Mouse (Mus musculus) stomach, embryonic 16.5 days (tissue): Measurements from ENCODE around the gene Olfr145. TPM values are rescaled to one million over a fixed set of nuclear protein-coding genes. Genes with fewer than 3 reads are reported as not detected.

Source experiments
- ATAC-seq: fragments of 200-750 bp; cut with Nextera tagmentation; 2 replicates; pipeline ENCODE4 v1.8.0; 2017; ENCODE audit warnings: moderate number of reproducible peaks, moderate TSS enrichment; ENCODE audit not compliant: insufficient read depth, low FRiP score
- H3K27ac ChIP-seq: fragments of 300-500 bp; sonication (generic); 2 replicates; pipeline ENCODE4 v1.5.1; 2014; ENCODE audit warnings: low read length
- H3K27me3 ChIP-seq: fragments of 300-500 bp; sonication (generic); 2 replicates; pipeline ENCODE4 v1.6.1; 2014; ENCODE audit warnings: low read length, control low read depth, mixed read lengths; ENCODE audit not compliant: control insufficient read depth, insufficient read depth
- H3K36me3 ChIP-seq: fragments of 300-500 bp; sonication (generic); 2 replicates; pipeline ENCODE4 v1.6.1; 2014; ENCODE audit warnings: low read length; ENCODE audit not compliant: control insufficient read depth, insufficient read depth
- H3K4me1 ChIP-seq: fragments of 300-500 bp; sonication (generic); 2 replicates; pipeline ENCODE4 v1.6.1; 2014; ENCODE audit warnings: low read length, control low read depth, mixed read lengths; ENCODE audit not compliant: control insufficient read depth, insufficient read depth
- H3K4me2 ChIP-seq: fragments of 300-500 bp; sonication (generic); 2 replicates; pipeline ENCODE4 v1.6.1; 2014; ENCODE audit warnings: low read depth, low read length, mixed read lengths
- H3K4me3 ChIP-seq: fragments of 300-500 bp; sonication (generic); replicated peaks from 2 replicates; pipeline ENCODE4 v1.5.1; 2014; ENCODE audit warnings: mild to moderate bottlenecking, low read length
- H3K9ac ChIP-seq: fragments of 300-500 bp; sonication (generic); 2 replicates; pipeline ENCODE4 v1.6.1; 2014; ENCODE audit warnings: low read length
- H3K9me3 ChIP-seq: fragments of 300-500 bp; sonication (generic); replicated peaks from 2 replicates; pipeline ENCODE4 v1.6.1; 2016; ENCODE audit warnings: low read length, control low read depth; ENCODE audit not compliant: control insufficient read depth
- WGBS: fragments of 180-500 bp; shearing (Covaris S2); extraction: QIAGEN DNeasy Blood & Tissue Kit; methylation state at CpG from one replicate; pipeline ENCODE4 v1.1.7; 2014; 5-methylcytosine and 5-hydroxymethylcytosine counted together
- polyA plus RNA-seq: library from polyadenylated mRNA; unstranded; fragments of >200 nt; fragmentation: Nextera tagmentation; extraction: Ambion mirVana; gene quantifications from 2 replicates; pipeline ENCODE4 v1.2.1, GENCODE M21; 2015

Olfr145 gene
- polyA plus RNA-seq, 1 experiment from 2014 or later, result not detected

GRCm38 (mm10) chr9:37918018-37918417, 21.5 kb downstream of the Olfr145 start:
- Histone ChIP-seq H3K36me3 (no peaks in the 10 kb centered on the region), H3K27ac (no peak overlapping the region), H3K4me3 (no peak overlapping the region), H3K9ac (no peak overlapping the region), H3K4me2 (no peak overlapping the region), H3K9me3 (no peaks in the 10 kb centered on the region), H3K27me3 (no peaks in the 10 kb centered on the region), H3K4me1 (no peaks in the 10 kb centered on the region)
- 43% methylated on average over 1 of the region's 1 CpGs for WGBS
- ATAC-seq, result no peak

DNA sequence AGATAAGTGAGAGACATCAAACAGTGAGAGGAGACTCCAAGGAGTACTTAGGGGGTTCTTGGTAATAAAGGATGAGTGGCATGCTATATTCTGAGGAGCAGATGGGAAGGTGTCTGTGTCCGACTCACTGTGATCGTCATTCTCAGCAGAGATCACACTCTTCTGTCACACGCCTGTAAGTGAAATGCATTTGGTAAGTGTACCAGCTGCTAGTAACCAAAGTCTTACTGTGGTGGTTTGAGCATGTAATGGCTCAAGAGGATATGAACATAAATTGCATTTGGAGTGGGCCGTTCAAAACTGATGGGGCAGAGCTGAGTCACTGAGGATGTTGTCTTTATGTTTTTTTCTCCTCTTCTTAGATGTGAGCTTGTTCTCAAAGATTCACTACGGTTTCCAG, 27.7 kb downstream of the Olfr145 start:
- WGBS, result 76% methylated on average over 5 of the region's 5 CpGs
- no peak overlapping the region for H3K9ac ChIP-seq
- H3K27me3 ChIP-seq, result no peaks in the 10 kb centered on the region
- no peaks in the 10 kb centered on the region for H3K9me3 ChIP-seq
- no peak overlapping the region for H3K4me2 ChIP-seq
- no peak overlapping the region for H3K4me3 ChIP-seq
- H3K4me1 ChIP-seq, result no peaks in the 10 kb centered on the region
- no peaks in the 10 kb centered on the region for H3K36me3 ChIP-seq
- ATAC-seq, result no peak
- no peak overlapping the region for H3K27ac ChIP-seq

- Histone ChIP-seq H3K9ac (no peak overlapping the region), H3K4me1 (no peaks in the 10 kb centered on the region), H3K4me3 (no peak overlapping the region), H3K27me3 (no peaks in the 10 kb centered on the region), H3K9me3 (no peaks in the 10 kb centered on the region), H3K4me2 (no peak overlapping the region), H3K36me3 (no peaks in the 10 kb centered on the region), H3K27ac (no peak overlapping the region)
- WGBS, result 54% methylated on average over 2 of the region's 2 CpGs
- no peak for ATAC-seq
Measured at GRCm38 (mm10) chr9:37925445-37925844, 28.9 kb downstream of the Olfr145 start.

GRCm38 (mm10) chr9:37926019-37927013, 29.8 kb downstream of the Olfr145 start:
- 47% methylated on average over 3 of the region's 3 CpGs for WGBS
- Histone ChIP-seq H3K9ac (no peak overlapping the region), H3K27me3 (no peaks in the 10 kb centered on the region), H3K4me1 (no peaks in the 10 kb centered on the region), H3K4me2 (no peak overlapping the region), H3K27ac (no peak overlapping the region), H3K9me3 (no peaks in the 10 kb centered on the region), H3K36me3 (no peaks in the 10 kb centered on the region), H3K4me3 (no peak overlapping the region)
- ATAC-seq, result no peak

DNA sequence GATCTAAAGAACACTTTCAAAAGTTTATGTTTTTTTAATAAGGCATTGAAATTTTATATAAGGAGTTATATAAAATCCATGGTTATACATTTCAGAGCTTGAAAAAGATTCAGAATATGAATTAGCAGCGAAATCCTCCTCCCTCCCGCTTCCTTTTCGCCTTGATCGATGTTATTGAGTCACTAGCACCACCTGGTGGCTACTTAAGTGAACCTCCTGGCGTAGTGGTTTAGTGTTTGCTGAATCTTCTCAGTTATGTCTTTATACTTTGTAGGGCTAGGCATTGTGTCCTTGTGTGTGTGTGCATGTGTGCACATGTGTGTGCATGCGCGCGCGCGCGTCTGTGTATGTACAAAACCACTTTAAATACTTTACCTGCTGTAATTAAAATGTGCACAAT, 36.0 kb downstream of the Olfr145 start:
- Histone ChIP-seq H3K4me1 (no peaks in the 10 kb centered on the region), H3K4me3 (no peak overlapping the region), H3K36me3 (no peaks in the 10 kb centered on the region), H3K4me2 (no peak overlapping the region), H3K27me3 (no peaks in the 10 kb centered on the region), H3K9ac (no peak overlapping the region), H3K27ac (no peak overlapping the region), H3K9me3 (no peaks in the 10 kb centered on the region)
- 6% methylated on average over 11 of the region's 11 CpGs for WGBS
- no peak for ATAC-seq

GRCm38 (mm10) chr9:37934146-37934545, 37.6 kb downstream of the Olfr145 start:
- Histone ChIP-seq H3K9ac (no peak overlapping the region), H3K27ac (no peak overlapping the region), H3K4me2 (no peak overlapping the region), H3K36me3 (no peaks in the 10 kb centered on the region), H3K9me3 (no peaks in the 10 kb centered on the region), H3K27me3 (no peaks in the 10 kb centered on the region), H3K4me1 (no peaks in the 10 kb centered on the region), H3K4me3 (no peak overlapping the region)
- no peak for ATAC-seq

GRCm38 (mm10) chr9:37941167-37941566, 44.6 kb downstream of the Olfr145 start:
- Histone ChIP-seq H3K4me2 (no peak overlapping the region), H3K36me3 (no peaks in the 10 kb centered on the region), H3K4me3 (no peak overlapping the region), H3K27me3 (no peaks in the 10 kb centered on the region), H3K27ac (no peak overlapping the region), H3K9me3 (no peaks in the 10 kb centered on the region), H3K4me1 (no peaks in the 10 kb centered on the region), H3K9ac (no peak overlapping the region)
- WGBS, result 87% methylated on average over 2 of the region's 2 CpGs
- ATAC-seq, result no peak

Other genes starting within 250 kb of the Olfr145 start
- gene Tbrg1, start 239.4 kb upstream of the Olfr145 start, polyA plus RNA-seq, result 154 and 162 TPM in 2 replicates
- gene Panx3, start 227.5 kb upstream of the Olfr145 start, polyA plus RNA-seq, result not detected in 2 replicates
- gene Olfr160, start 180.5 kb upstream of the Olfr145 start, polyA plus RNA-seq, result not detected in 2 replicates
- not detected in 2 replicates for gene Olfr874, start 151.6 kb upstream of the Olfr145 start, polyA plus RNA-seq
- not detected in 2 replicates for gene Olfr875, start 124.9 kb upstream of the Olfr145 start, polyA plus RNA-seq
- gene Olfr876, start 93.7 kb upstream of the Olfr145 start, polyA plus RNA-seq, result not detected in 2 replicates
- not detected in 2 replicates for gene Olfr877, start 42.5 kb upstream of the Olfr145 start, polyA plus RNA-seq
- gene Olfr878, start 21.1 kb downstream of the Olfr145 start, polyA plus RNA-seq, result not detected in 2 replicates
- not detected in 2 replicates for gene Olfr881, start 95.1 kb downstream of the Olfr145 start, polyA plus RNA-seq
- not detected in 2 replicates for gene Olfr883, start 129.1 kb downstream of the Olfr145 start, polyA plus RNA-seq
- gene Olfr884, start 149.8 kb downstream of the Olfr145 start, polyA plus RNA-seq, result not detected in 2 replicates
- not detected in 2 replicates for gene Olfr885, start 164.6 kb downstream of the Olfr145 start, polyA plus RNA-seq
- not detected in 2 replicates for gene Olfr887, start 187.3 kb downstream of the Olfr145 start, polyA plus RNA-seq
- gene Olfr888, start 211.4 kb downstream of the Olfr145 start, polyA plus RNA-seq, result not detected in 2 replicates
- 0.04 and 0.05 TPM in 2 replicates for gene Olfr889, start 218.5 kb downstream of the Olfr145 start, polyA plus RNA-seq
- gene Olfr890, start 245.8 kb downstream of the Olfr145 start, polyA plus RNA-seq, result 0.03 TPM in 1 of 2 replicates, not detected in the other